Mouse (Mus musculus) CH12.LX (cell line): Measurements from ENCODE around the gene Cyth3. TPM values are rescaled to one million over a fixed set of nuclear protein-coding genes. Genes with fewer than 3 reads are reported as not detected.

Experiments
- DNase-seq: peaks from one replicate; pipeline ENCODE4 v3.0.0-alpha.2; 2013; ENCODE audit errors: extremely low read depth
- H3K27ac ChIP-seq: 2 replicates; pipeline ENCODE4 v1.5.1; 2012; ENCODE audit warnings: low read depth, mild to moderate bottlenecking, control low read depth, moderate library complexity; ENCODE audit not compliant: insufficient read depth
- H3K27me3 ChIP-seq: replicated peaks from 2 replicates; pipeline ENCODE3; 2012; ENCODE audit warnings: inconsistent platforms
- H3K36me3 ChIP-seq, 2 experiments: replicated peaks in 1 of 2; 2 replicates each; pipeline versions ENCODE3 to v1.6.1; 2012; ENCODE audit warnings: inconsistent platforms in 1 of 2, low read length in 1 of 2, mild to moderate bottlenecking in 1 of 2, mixed read lengths in 1 of 2, moderate library complexity in 1 of 2; ENCODE audit not compliant: control insufficient read depth in 1 of 2, insufficient read depth in 1 of 2
- H3K4me1 ChIP-seq, 2 experiments: 2 replicates each; pipeline ENCODE4 v1.6.1; 2012; ENCODE audit warnings: inconsistent platforms in 1 of 2, moderate library complexity in 1 of 2; ENCODE audit not compliant: insufficient read depth in 2 of 2, control insufficient read depth in 1 of 2
- H3K4me2 ChIP-seq: 2 replicates; pipeline ENCODE4 v1.6.1; 2012; ENCODE audit warnings: low read depth, mild to moderate bottlenecking, control low read depth; ENCODE audit not compliant: poor library complexity, insufficient read depth, severe bottlenecking
- H3K4me3 ChIP-seq, 3 experiments: fragments of 150-350 bp in 1 of 3; sonication (generic) in 1 of 3; replicated peaks in 1 of 3; 2 replicates each; pipeline versions ENCODE3 to v1.5.1; 2011 to 2012; ENCODE audit warnings: low read depth in 2 of 3, low read length in 2 of 3, mild to moderate bottlenecking in 2 of 3, moderate library complexity in 2 of 3, control low read depth in 1 of 3, improper control_type of control experiment in 1 of 3, inconsistent platforms in 1 of 3, mixed read lengths in 1 of 3; ENCODE audit not compliant: poor library complexity in 1 of 3
- H3K79me2 ChIP-seq: replicated peaks from 2 replicates; pipeline ENCODE4 v1.6.1; 2012; ENCODE audit warnings: mild to moderate bottlenecking, moderate library complexity; ENCODE audit not compliant: control insufficient read depth, poor library complexity, insufficient read depth, severe bottlenecking; ENCODE audit errors: extremely low read depth
- H3K9ac ChIP-seq: 2 replicates; pipeline ENCODE4 v1.6.1; 2012; ENCODE audit warnings: low read depth, mild to moderate bottlenecking, control low read depth, moderate library complexity; ENCODE audit not compliant: insufficient read depth
- H3K9me3 ChIP-seq: replicated peaks from 2 replicates; pipeline ENCODE3; 2012; ENCODE audit warnings: low read length, inconsistent platforms, mixed read lengths
- CHD2 ChIP-seq: IDR thresholded peaks from 2 replicates; pipeline ENCODE4 v1.6.1; 2011; ENCODE audit warnings: low read length, improper control_type of control experiment
- CTCF ChIP-seq, 2 experiments: IDR thresholded peaks in 1 of 2; conservative IDR thresholded peaks in 1 of 2; 2 replicates each; pipeline ENCODE4 v1.5.1; 2011 to 2012; ENCODE audit warnings: low read depth in 2 of 2, low read length in 2 of 2, improper control_type of control experiment in 1 of 2, inconsistent platforms in 1 of 2, mild to moderate bottlenecking in 1 of 2, moderate library complexity in 1 of 2
- E2F4 ChIP-seq: IDR thresholded peaks from 2 replicates; pipeline ENCODE4 v1.6.1; 2011; ENCODE audit warnings: low read depth, low read length, improper control_type of control experiment; ENCODE audit not compliant: insufficient replicate concordance
- EP300 ChIP-seq: IDR thresholded peaks from 2 replicates; pipeline ENCODE4 v1.6.1; 2011; ENCODE audit warnings: low read length, improper control_type of control experiment
- GABPA ChIP-seq: IDR thresholded peaks from 2 replicates; pipeline ENCODE4 v1.6.1; 2012; ENCODE audit warnings: low read depth, low read length, improper control_type of control experiment, inconsistent platforms; ENCODE audit not compliant: insufficient replicate concordance
- MAFK ChIP-seq: IDR thresholded peaks from 2 replicates; pipeline ENCODE4 v1.6.1; 2011; ENCODE audit warnings: low read length, improper control_type of control experiment; ENCODE audit not compliant: insufficient replicate concordance
- MAZ ChIP-seq: IDR thresholded peaks from 2 replicates; pipeline ENCODE4 v1.6.1; 2012; ENCODE audit warnings: low read depth, mild to moderate bottlenecking, inconsistent platforms, low read length, improper control_type of control experiment, moderate library complexity
- MEF2A ChIP-seq: IDR thresholded peaks from 2 replicates; pipeline ENCODE4 v1.6.1; 2014; ENCODE audit warnings: low read depth, mild to moderate bottlenecking, inconsistent platforms, low read length, improper control_type of control experiment, borderline replicate concordance
- NRF1 ChIP-seq: IDR thresholded peaks from 2 replicates; pipeline ENCODE4 v1.6.1; 2014; ENCODE audit warnings: low read depth, mild to moderate bottlenecking, inconsistent platforms, low read length, improper control_type of control experiment, moderate library complexity
- PAX5 ChIP-seq: IDR thresholded peaks from 2 replicates; pipeline ENCODE4 v1.6.1; 2012; ENCODE audit warnings: low read length, inconsistent platforms, mixed read lengths
- RAD21 ChIP-seq: IDR thresholded peaks from 2 replicates; pipeline ENCODE4 v1.6.1; 2011; ENCODE audit warnings: low read depth, mild to moderate bottlenecking, low read length, improper control_type of control experiment, moderate library complexity
- SMC3 ChIP-seq: IDR thresholded peaks from 2 replicates; pipeline ENCODE4 v1.6.1; 2011; ENCODE audit warnings: low read depth, low read length, improper control_type of control experiment
- TCF12 ChIP-seq: IDR thresholded peaks from 2 replicates; pipeline ENCODE4 v1.6.1; 2014; ENCODE audit warnings: low read depth, mild to moderate bottlenecking, inconsistent platforms, low read length, improper control_type of control experiment
- ZNF384 ChIP-seq: IDR thresholded peaks from 2 replicates; pipeline ENCODE4 v1.6.1; 2012; ENCODE audit warnings: low read depth, low read length, improper control_type of control experiment, inconsistent platforms
- dilution Hi-C: fragments of 300-500 bp; cut with MboI; formaldehyde crosslinking; loops from 2 replicates; pipeline ENCODE4 v1.14.3; 2020; ENCODE audit warnings: low sequenced_read_pairs; ENCODE audit not compliant: extremely low pct_unique_long_range_greater_than_20kb, extremely low pct_ligation_motif_present
- in situ Hi-C: fragments of 300-500 bp; cut with MboI; formaldehyde crosslinking; loops from 3 replicates; pipeline ENCODE4 v1.14.3; 2019; ENCODE audit warnings: low sequenced_read_pairs, low pct_ligation_motif_present, low pct_unique_long_range_greater_than_20kb, mixed read lengths
- polyA plus RNA-seq: library from polyadenylated mRNA; unstranded; fragments of >175 nt; gene quantifications from 2 replicates; pipeline ENCODE4 v1.2.1, GENCODE M21; 2012; ENCODE audit warnings: low read depth; ENCODE audit not compliant: insufficient read length
- total RNA-seq, 2 experiments: library from RNA; depleted of rRNA; stranded (reverse); fragments of 300-350 nt in 1 of 2; fragments of >200 nt in 1 of 2; gene quantifications; 2 replicates each; pipeline ENCODE4 v1.2.3; 2012 to 2014

Gene Cyth3
- total and polyA plus RNA-seq, 3 experiments = 3.3 to 5.4 (median 4.8) TPM

GRCm38 (mm10) chr5:143696323-143696722 is 74.1 kb downstream of the Cyth3 start:
- peaks cover 0 to 27% of the 10 kb centered on the region in 2 experiments for H3K36me3 ChIP-seq
- no peaks in the 10 kb centered on the region for H3K9me3 ChIP-seq
- H3K9ac ChIP-seq = no peak overlapping the region
- in situ Hi-C loops = loop anchor here (10.0 kb wide), 1 partner anchor 72 kb away; the partner anchor contains the start of gene Cyth3
- no peak overlapping the region for H3K4me3 ChIP-seq
- H3K27me3 ChIP-seq = no peaks in the 10 kb centered on the region
- no peak for TF ChIP-seq MAFK
- peak; percentile 44 for TF ChIP-seq SMC3
- TF ChIP-seq RAD21 = peak; percentile 28
- peak in 1 of 2 experiments; percentile 53; a peak in 2 of 4 replicates for TF ChIP-seq CTCF (conservative IDR thresholded peaks at IDR 0.05 in 1 of 2, IDR thresholded peaks at IDR 0.05 in 1 of 2; ENCODE audit: low read depth in 2 of 2, low read length in 2 of 2)
- H3K4me1 ChIP-seq = peaks cover 0 to 25% of the 10 kb centered on the region in 2 experiments; a peak in 2 of 4 replicates
- dilution Hi-C loops = no loop called here
- H3K27ac ChIP-seq = no peak overlapping the region
- peak; percentile 35 for DNase-seq
- no peak overlapping the region for H3K4me2 ChIP-seq
- H3K79me2 ChIP-seq = no peaks in the 10 kb centered on the region

GRCm38 (mm10) chr5:143698454-143698853 is 76.2 kb downstream of the Cyth3 start:
- Histone ChIP-seq H3K27ac (no peak overlapping the region), H3K9me3 (no peaks in the 10 kb centered on the region), H3K27me3 (no peaks in the 10 kb centered on the region), H3K79me2 (no peaks in the 10 kb centered on the region)
- in situ Hi-C loops (loop anchor here (10.0 kb wide), 1 partner anchor 74 kb away; the partner anchor contains the start of gene Cyth3), dilution Hi-C loops (no loop called here)
- TF ChIP-seq PAX5 (no peak), CHD2 (no peak), MAFK (no peak), RAD21 (no peak; the same call in none of the 2 replicates), MAZ (no peak), MEF2A (no peak), ZNF384 (no peak), EP300 (no peak), GABPA (no peak), E2F4 (no peak), TCF12 (no peak), CTCF (conservative IDR thresholded peaks at IDR 0.05 in 1 of 2, IDR thresholded peaks at IDR 0.05 in 1 of 2; ENCODE audit: low read depth in 2 of 2, low read length in 2 of 2) (no peak), NRF1 (no peak)
- TF ChIP-seq, all 38 proteins: peak for 0
- DNase-seq = peak; percentile 39
- H3K4me2 ChIP-seq = no peak overlapping the region
- H3K4me1 ChIP-seq = peaks cover 0 to 25% of the 10 kb centered on the region in 2 experiments; a peak in 2 of 4 replicates
- no peak overlapping the region for H3K4me3 ChIP-seq
- peaks cover 0 to 32% of the 10 kb centered on the region in 2 experiments for H3K36me3 ChIP-seq
- no peak overlapping the region for H3K9ac ChIP-seq
